Mouse (Mus musculus) kidney, adult 2 months (tissue): ENCODE results near the gene Pde4d.

Experiments used
- CTCF ChIP-seq: fragments of 200-500 bp; conservative IDR thresholded peaks from 2 replicates; pipeline ENCODE4 v1.5.1; 2011; ENCODE audit warnings: low read depth, mild to moderate bottlenecking, control low read depth, low read length, moderate library complexity, mixed read lengths; ENCODE audit not compliant: insufficient read depth, insufficient read length
- POLR2A ChIP-seq: fragments of 200-500 bp; IDR thresholded peaks from one replicate; pipeline ENCODE4 v1.6.1; 2011; ENCODE audit warnings: low read depth, low read length, control low read depth

- TF ChIP-seq POLR2A (no peak), CTCF (no peak)
Measured at GRCm38 (mm10) chr13:109807446-109807845, 1357.7 kb downstream of the Pde4d start.
